Mouse (Mus musculus): ENCODE measurements around the gene Tnrc6b. TPM values are rescaled to one million over a fixed set of nuclear protein-coding genes. Genes with fewer than 3 reads are reported as not detected.
A peak's percentile ranks its signal among the peaks of the same experiment; 100 is the strongest.

Gene Tnrc6b
- polyA plus RNA-seq, 1 experiment: 9.4 TPM

DNA sequence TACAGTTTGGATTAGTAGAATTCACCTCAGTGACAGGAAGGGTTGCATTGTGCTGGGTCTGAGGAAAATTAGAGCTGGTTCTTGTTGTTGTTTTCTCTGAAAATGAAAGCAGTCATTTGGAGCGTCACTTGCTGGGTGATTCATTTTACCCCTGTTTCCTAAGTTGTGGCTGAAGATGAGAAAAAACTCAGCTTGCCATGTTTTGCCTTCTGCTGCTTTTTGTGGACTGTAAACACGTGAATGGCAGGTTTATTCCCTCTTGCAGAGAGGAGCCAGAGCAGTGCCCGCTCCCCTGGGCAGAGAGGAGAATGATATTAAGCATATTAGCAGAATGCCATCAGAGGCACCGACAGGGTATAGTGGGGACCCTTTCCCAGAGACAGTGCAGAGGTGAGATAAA lies 89.7 kb downstream of the Tnrc6b start:
- TF ChIP-seq MYOG (IDR thresholded peaks at IDR 0.05; ENCODE audit: control insufficient read depth, extremely low read depth, insufficient read length) (no peak), FOSL1 (IDR thresholded peaks at IDR 0.05; ENCODE audit: insufficient read depth, low read length, poor library complexity, severe bottlenecking) (no peak), CTCF (IDR thresholded peaks at IDR 0.05; ENCODE audit: control insufficient read depth, insufficient read depth, insufficient read length) (no peak), MYOD1 (IDR thresholded peaks at IDR 0.05; ENCODE audit: control insufficient read depth, insufficient read length, low read depth) (no peak), CEBPB (IDR thresholded peaks at IDR 0.05; ENCODE audit: low read depth) (no peak), MAX (IDR thresholded peaks at IDR 0.05) (no peak), USF1 (IDR thresholded peaks at IDR 0.05; ENCODE audit: low read depth) (no peak)
- Histone ChIP-seq H3K36me3 (ENCODE audit: control insufficient read depth, insufficient read depth) (no peaks in the 10 kb centered on the region), H3K4me3 (ENCODE audit: insufficient read depth, poor library complexity, severe bottlenecking) (no peak overlapping the region), H3ac (ENCODE audit: control insufficient read depth, insufficient read length, low read depth) (peak overlapping the region; percentile 52), H3K27me3 (ENCODE audit: control insufficient read depth, insufficient read depth, insufficient read length) (no peaks in the 10 kb centered on the region), H3K79me2 (ENCODE audit: control insufficient read depth, insufficient read depth) (peaks cover 70% of the 10 kb centered on the region), H3K79me3 (ENCODE audit: low read depth) (peaks cover 55% of the 10 kb centered on the region)

DNA sequence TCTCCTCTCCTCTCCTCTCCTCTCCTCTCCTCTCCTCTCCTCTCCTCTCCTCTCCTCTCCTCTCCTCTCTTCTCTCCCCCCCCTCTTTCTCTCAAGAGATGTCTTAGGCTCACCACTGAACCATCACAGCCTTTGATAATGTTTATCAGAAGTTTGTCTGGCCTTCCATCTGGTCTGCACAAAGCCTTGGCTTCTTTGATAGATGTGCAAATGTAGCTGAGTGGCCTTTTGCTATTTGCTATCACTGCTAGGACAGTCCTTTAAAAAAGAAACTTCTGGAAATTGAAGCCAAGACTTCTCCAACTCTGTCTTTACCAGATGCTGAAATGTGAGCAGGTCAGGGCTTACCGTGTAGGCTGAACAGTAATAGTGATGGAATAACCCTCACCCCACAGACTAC lies 90.5 kb downstream of the Tnrc6b start:
- TF ChIP-seq MAX (IDR thresholded peaks at IDR 0.05) (no peak), MYOD1 (IDR thresholded peaks at IDR 0.05; ENCODE audit: control insufficient read depth, insufficient read length, low read depth) (no peak), CEBPB (IDR thresholded peaks at IDR 0.05; ENCODE audit: low read depth) (no peak), FOSL1 (IDR thresholded peaks at IDR 0.05; ENCODE audit: insufficient read depth, low read length, poor library complexity, severe bottlenecking) (no peak), USF1 (IDR thresholded peaks at IDR 0.05; ENCODE audit: low read depth) (no peak), CTCF (IDR thresholded peaks at IDR 0.05; ENCODE audit: control insufficient read depth, insufficient read depth, insufficient read length) (no peak), MYOG (IDR thresholded peaks at IDR 0.05; ENCODE audit: control insufficient read depth, extremely low read depth, insufficient read length) (no peak)
- no peak overlapping the region for H3K4me3 ChIP-seq (ENCODE audit: insufficient read depth, poor library complexity, severe bottlenecking)

DNA sequence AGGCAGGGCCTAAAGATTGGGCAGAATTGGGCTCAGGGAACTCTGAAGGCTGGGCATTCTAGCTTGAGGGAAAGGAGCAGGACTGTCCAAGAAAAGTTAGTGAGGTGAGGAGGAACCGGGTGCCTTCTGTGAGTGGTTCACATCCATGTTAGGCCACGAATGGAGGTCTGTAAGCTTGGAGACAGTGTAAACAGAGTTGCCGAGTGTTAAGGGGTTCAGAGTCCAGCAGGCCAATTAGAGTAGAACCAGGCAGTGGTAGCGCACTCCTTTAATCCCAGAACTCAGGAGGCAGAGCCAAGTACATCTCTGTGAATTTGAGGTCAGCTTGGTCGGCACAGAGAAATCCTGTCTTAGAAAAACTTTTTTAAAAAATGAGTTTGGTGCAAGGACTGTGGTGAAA lies 96.0 kb downstream of the Tnrc6b start:
- Histone ChIP-seq H3K27me3 (ENCODE audit: control insufficient read depth, insufficient read depth, insufficient read length) (no peaks in the 10 kb centered on the region), H3K4me3 (ENCODE audit: insufficient read depth, poor library complexity, severe bottlenecking) (no peak overlapping the region), H3K79me2 (ENCODE audit: control insufficient read depth, insufficient read depth) (peaks cover 97% of the 10 kb centered on the region), H3ac (ENCODE audit: control insufficient read depth, insufficient read length, low read depth) (no peak overlapping the region), H3K79me3 (ENCODE audit: low read depth) (peaks cover 71% of the 10 kb centered on the region), H3K36me3 (ENCODE audit: control insufficient read depth, insufficient read depth) (peaks cover 4% of the 10 kb centered on the region)
- no peak for TF ChIP-seq MAX (IDR thresholded peaks at IDR 0.05)
- no peak for TF ChIP-seq CTCF (IDR thresholded peaks at IDR 0.05; ENCODE audit: control insufficient read depth, insufficient read depth, insufficient read length)
- TF ChIP-seq MYOG (IDR thresholded peaks at IDR 0.05; ENCODE audit: control insufficient read depth, extremely low read depth, insufficient read length): no peak
- no peak for TF ChIP-seq FOSL1 (IDR thresholded peaks at IDR 0.05; ENCODE audit: insufficient read depth, low read length, poor library complexity, severe bottlenecking)
- no peak for TF ChIP-seq CEBPB (IDR thresholded peaks at IDR 0.05; ENCODE audit: low read depth)
- TF ChIP-seq USF1 (IDR thresholded peaks at IDR 0.05; ENCODE audit: low read depth): no peak
- TF ChIP-seq MYOD1 (IDR thresholded peaks at IDR 0.05; ENCODE audit: control insufficient read depth, insufficient read length, low read depth): no peak

More for the DNA sequence above, 90.5 kb downstream of the Tnrc6b start:
- no peaks in the 10 kb centered on the region for H3K36me3 ChIP-seq (ENCODE audit: control insufficient read depth, insufficient read depth)
- H3ac ChIP-seq (ENCODE audit: control insufficient read depth, insufficient read length, low read depth): no peak overlapping the region
- peaks cover 61% of the 10 kb centered on the region for H3K79me3 ChIP-seq (ENCODE audit: low read depth)
- peaks cover 78% of the 10 kb centered on the region for H3K79me2 ChIP-seq (ENCODE audit: control insufficient read depth, insufficient read depth)
- H3K27me3 ChIP-seq (ENCODE audit: control insufficient read depth, insufficient read depth, insufficient read length): no peaks in the 10 kb centered on the region

DNA sequence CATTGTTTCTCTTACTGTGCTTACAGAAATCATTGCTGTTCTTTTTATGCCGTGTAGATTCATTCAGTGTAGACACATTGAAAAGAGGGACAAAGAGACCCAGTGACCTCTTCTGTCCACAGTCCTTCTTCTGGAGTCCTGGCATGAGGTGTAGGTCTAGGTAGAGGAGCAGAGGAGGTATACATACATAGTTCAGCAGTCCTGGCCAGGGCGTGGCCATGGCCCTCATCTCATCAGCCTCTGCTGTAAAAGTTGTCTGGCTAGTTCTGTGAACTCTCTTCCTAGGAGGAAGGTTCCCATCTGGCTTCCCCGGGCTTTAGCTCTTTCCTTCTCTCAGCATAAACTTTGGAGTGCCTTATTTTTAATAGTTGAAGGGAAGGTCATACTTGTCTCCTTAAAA lies 99.1 kb downstream of the Tnrc6b start:
- no peak for TF ChIP-seq USF1 (IDR thresholded peaks at IDR 0.05; ENCODE audit: low read depth)
- TF ChIP-seq MAX (IDR thresholded peaks at IDR 0.05): no peak
- TF ChIP-seq MYOG (IDR thresholded peaks at IDR 0.05; ENCODE audit: control insufficient read depth, extremely low read depth, insufficient read length): no peak
- TF ChIP-seq CEBPB (IDR thresholded peaks at IDR 0.05; ENCODE audit: low read depth): no peak
- no peak for TF ChIP-seq MYOD1 (IDR thresholded peaks at IDR 0.05; ENCODE audit: control insufficient read depth, insufficient read length, low read depth)
- TF ChIP-seq FOSL1 (IDR thresholded peaks at IDR 0.05; ENCODE audit: insufficient read depth, low read length, poor library complexity, severe bottlenecking): no peak
- no peak for TF ChIP-seq CTCF (IDR thresholded peaks at IDR 0.05; ENCODE audit: control insufficient read depth, insufficient read depth, insufficient read length)
- no peak overlapping the region for H3ac ChIP-seq (ENCODE audit: control insufficient read depth, insufficient read length, low read depth)
- H3K27me3 ChIP-seq (ENCODE audit: control insufficient read depth, insufficient read depth, insufficient read length): no peaks in the 10 kb centered on the region
- peaks cover 4% of the 10 kb centered on the region for H3K36me3 ChIP-seq (ENCODE audit: control insufficient read depth, insufficient read depth)
- peaks cover 72% of the 10 kb centered on the region for H3K79me3 ChIP-seq (ENCODE audit: low read depth)
- no peak overlapping the region for H3K4me3 ChIP-seq (ENCODE audit: insufficient read depth, poor library complexity, severe bottlenecking)
- H3K79me2 ChIP-seq (ENCODE audit: control insufficient read depth, insufficient read depth): peaks cover 96% of the 10 kb centered on the region

DNA sequence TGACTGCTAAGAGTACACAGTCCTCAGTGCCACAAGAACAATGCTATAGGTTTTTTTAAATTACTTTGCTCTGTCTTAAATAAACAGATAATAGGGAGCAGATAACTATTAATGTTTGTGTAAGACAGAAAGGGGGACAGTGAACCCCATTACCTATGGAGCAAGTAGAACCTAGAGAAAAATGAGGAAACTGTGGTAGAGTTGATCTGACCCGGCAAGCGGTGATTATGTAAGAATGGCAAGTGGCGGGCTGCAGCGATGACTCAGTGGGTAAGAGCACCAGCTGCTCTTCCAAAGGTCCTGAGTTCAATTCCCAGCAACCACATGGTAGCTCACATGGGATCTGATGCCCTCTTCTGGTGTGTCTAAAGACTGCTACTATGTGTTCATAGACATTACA lies 101.7 kb downstream of the Tnrc6b start:
- H3K4me3 ChIP-seq (ENCODE audit: insufficient read depth, poor library complexity, severe bottlenecking): no peak overlapping the region
- TF ChIP-seq CTCF (IDR thresholded peaks at IDR 0.05; ENCODE audit: control insufficient read depth, insufficient read depth, insufficient read length): no peak
- peak; percentile 3 for TF ChIP-seq CEBPB (IDR thresholded peaks at IDR 0.05; ENCODE audit: low read depth)
- no peak for TF ChIP-seq MAX (IDR thresholded peaks at IDR 0.05)
- TF ChIP-seq FOSL1 (IDR thresholded peaks at IDR 0.05; ENCODE audit: insufficient read depth, low read length, poor library complexity, severe bottlenecking): no peak
- TF ChIP-seq MYOD1 (IDR thresholded peaks at IDR 0.05; ENCODE audit: control insufficient read depth, insufficient read length, low read depth): peak; percentile 74
- TF ChIP-seq MYOG (IDR thresholded peaks at IDR 0.05; ENCODE audit: control insufficient read depth, extremely low read depth, insufficient read length): no peak

DNA sequence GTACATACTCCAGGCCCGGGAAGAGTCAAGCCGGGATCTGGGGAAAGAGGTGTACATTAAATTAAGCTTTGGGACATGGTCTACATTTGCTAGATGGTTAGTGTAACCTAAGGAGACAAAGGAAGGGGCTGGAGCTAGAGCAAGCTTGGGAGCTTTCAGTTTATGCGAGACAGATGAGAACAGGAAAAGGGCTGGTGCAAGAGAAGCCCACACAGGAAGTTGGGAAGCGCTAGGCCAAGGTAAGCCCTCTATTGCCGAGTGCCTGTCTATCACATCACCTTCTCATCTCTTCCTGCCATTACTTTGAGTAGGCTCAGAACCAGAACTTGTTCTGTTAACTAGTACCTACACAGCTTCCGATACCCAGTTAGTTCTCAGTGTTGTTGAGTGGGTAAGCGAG lies 103.7 kb downstream of the Tnrc6b start:
- Histone ChIP-seq H3K79me3 (ENCODE audit: low read depth) (peaks cover 54% of the 10 kb centered on the region), H3K27me3 (ENCODE audit: control insufficient read depth, insufficient read depth, insufficient read length) (no peaks in the 10 kb centered on the region), H3ac (ENCODE audit: control insufficient read depth, insufficient read length, low read depth) (no peak overlapping the region), H3K36me3 (ENCODE audit: control insufficient read depth, insufficient read depth) (no peaks in the 10 kb centered on the region), H3K4me3 (ENCODE audit: insufficient read depth, poor library complexity, severe bottlenecking) (no peak overlapping the region), H3K79me2 (ENCODE audit: control insufficient read depth, insufficient read depth) (peaks cover 96% of the 10 kb centered on the region)
- TF ChIP-seq CTCF (IDR thresholded peaks at IDR 0.05; ENCODE audit: control insufficient read depth, insufficient read depth, insufficient read length) (no peak), MYOD1 (IDR thresholded peaks at IDR 0.05; ENCODE audit: control insufficient read depth, insufficient read length, low read depth) (no peak), CEBPB (IDR thresholded peaks at IDR 0.05; ENCODE audit: low read depth) (no peak), USF1 (IDR thresholded peaks at IDR 0.05; ENCODE audit: low read depth) (no peak), MAX (IDR thresholded peaks at IDR 0.05) (no peak), FOSL1 (IDR thresholded peaks at IDR 0.05; ENCODE audit: insufficient read depth, low read length, poor library complexity, severe bottlenecking) (no peak), MYOG (IDR thresholded peaks at IDR 0.05; ENCODE audit: control insufficient read depth, extremely low read depth, insufficient read length) (no peak)

More for the DNA sequence above, 101.7 kb downstream of the Tnrc6b start:
- H3K36me3 ChIP-seq (ENCODE audit: control insufficient read depth, insufficient read depth): peaks cover 4% of the 10 kb centered on the region
- H3ac ChIP-seq (ENCODE audit: control insufficient read depth, insufficient read length, low read depth): no peak overlapping the region
- H3K79me2 ChIP-seq (ENCODE audit: control insufficient read depth, insufficient read depth): peaks cover 99% of the 10 kb centered on the region
- peaks cover 72% of the 10 kb centered on the region for H3K79me3 ChIP-seq (ENCODE audit: low read depth)
- no peaks in the 10 kb centered on the region for H3K27me3 ChIP-seq (ENCODE audit: control insufficient read depth, insufficient read depth, insufficient read length)
